Mouse (Mus musculus): ENCODE measurements around the gene Naif1. TPM values are rescaled to one million over a fixed set of nuclear protein-coding genes. Genes with fewer than 3 reads are reported as not detected.

Gene Naif1
- total and polyA plus RNA-seq, 2 experiments, result 0.83 to 3.0 TPM

DNA sequence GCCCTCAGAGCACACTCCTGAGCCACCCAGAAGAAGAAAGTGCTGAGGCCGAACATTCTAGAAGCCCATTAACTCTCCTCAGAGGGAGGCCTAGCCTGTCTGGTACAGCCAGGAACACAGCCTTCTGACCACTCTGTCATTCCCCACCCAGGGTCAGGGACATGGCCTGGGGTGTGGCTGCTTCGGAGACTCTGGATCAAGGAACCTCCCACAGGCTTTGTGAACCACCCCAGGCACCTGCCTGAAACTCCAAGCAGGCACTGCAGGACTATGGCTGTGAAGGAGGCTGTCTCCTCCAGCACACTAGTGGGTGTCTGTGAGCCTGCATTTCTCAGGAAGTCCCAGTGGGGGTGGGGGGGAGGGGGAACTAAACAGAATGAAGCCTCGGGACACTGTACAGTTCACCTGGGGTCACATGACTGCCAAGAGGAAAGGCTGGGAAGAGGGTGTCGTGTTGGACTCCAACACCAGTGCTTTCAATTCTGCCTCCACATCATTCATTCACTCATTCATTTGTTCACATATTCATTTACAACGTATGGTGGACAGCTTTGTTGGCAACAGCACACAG, 51.6 kb downstream of the Naif1 start:
- no peak for DNase-seq (ENCODE audit: extremely low read depth, low read depth, low spot score)
- Histone ChIP-seq H3K27ac (replicated peaks; ENCODE audit: insufficient read depth, low read depth, low read length) (no peak overlapping the region), H3K36me3 (ENCODE audit: control insufficient read depth, insufficient read depth, low read length) (no peaks in the 10 kb centered on the region), H3K27me3 (ENCODE audit: control insufficient read depth, insufficient read depth, low read length) (no peaks in the 10 kb centered on the region), H3K4me1 (ENCODE audit: control insufficient read depth, insufficient read depth, low read length) (peaks cover 2% of the 10 kb centered on the region; the same call in 1 of the 2 replicates), H3K79me2 (ENCODE audit: control insufficient read depth, insufficient read depth, low read length) (no peaks in the 10 kb centered on the region), H3K4me3 (ENCODE audit: insufficient read depth, low read depth, low read length) (no peak overlapping the region), H3K9ac (ENCODE audit: low read depth, low read length) (no peak overlapping the region)
- 65% methylated on average over 5 of the region's 5 CpGs for WGBS
- TF ChIP-seq CTCF (IDR thresholded peaks at IDR 0.05; ENCODE audit: low read depth, low read length), result no peak
- TF ChIP-seq POLR2A (IDR thresholded peaks at IDR 0.05; ENCODE audit: extremely low read depth, insufficient read depth, low read length), result no peak

DNA sequence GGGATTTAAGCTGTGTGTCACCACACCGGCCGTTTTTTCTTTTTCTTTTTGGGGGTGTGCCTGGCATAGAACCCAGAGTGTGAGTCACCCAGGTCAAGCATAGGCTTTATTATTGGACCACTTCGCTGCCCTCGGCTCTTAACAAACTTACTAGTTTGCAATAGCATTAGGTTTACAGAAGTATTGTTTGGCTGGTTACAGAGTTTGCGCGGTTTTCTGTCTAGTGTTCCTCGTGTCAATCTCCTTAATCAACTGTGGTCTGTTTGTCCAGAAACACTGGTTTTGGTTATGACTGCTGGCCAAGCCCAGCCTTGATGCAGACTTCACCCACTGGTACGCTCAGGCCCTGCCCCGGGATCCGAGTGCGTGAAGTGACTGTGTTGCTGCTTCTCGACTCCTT, 52.6 kb downstream of the Naif1 start:
- Histone ChIP-seq H3K27ac (replicated peaks; ENCODE audit: insufficient read depth, low read depth, low read length) (no peak overlapping the region), H3K9ac (ENCODE audit: low read depth, low read length) (no peak overlapping the region), H3K4me1 (ENCODE audit: control insufficient read depth, insufficient read depth, low read length) (peaks cover 2% of the 10 kb centered on the region; the same call in 1 of the 2 replicates), H3K36me3 (ENCODE audit: control insufficient read depth, insufficient read depth, low read length) (no peaks in the 10 kb centered on the region), H3K79me2 (ENCODE audit: control insufficient read depth, insufficient read depth, low read length) (no peaks in the 10 kb centered on the region), H3K27me3 (ENCODE audit: control insufficient read depth, insufficient read depth, low read length) (no peaks in the 10 kb centered on the region), H3K4me3 (ENCODE audit: insufficient read depth, low read depth, low read length) (no peak overlapping the region)
- DNase-seq (ENCODE audit: extremely low read depth, low read depth, low spot score), result no peak
- WGBS, result 88% methylated on average over 12 of the region's 12 CpGs
- no peak for TF ChIP-seq POLR2A (IDR thresholded peaks at IDR 0.05; ENCODE audit: extremely low read depth, insufficient read depth, low read length)
- TF ChIP-seq CTCF (IDR thresholded peaks at IDR 0.05; ENCODE audit: low read depth, low read length), result no peak

DNA sequence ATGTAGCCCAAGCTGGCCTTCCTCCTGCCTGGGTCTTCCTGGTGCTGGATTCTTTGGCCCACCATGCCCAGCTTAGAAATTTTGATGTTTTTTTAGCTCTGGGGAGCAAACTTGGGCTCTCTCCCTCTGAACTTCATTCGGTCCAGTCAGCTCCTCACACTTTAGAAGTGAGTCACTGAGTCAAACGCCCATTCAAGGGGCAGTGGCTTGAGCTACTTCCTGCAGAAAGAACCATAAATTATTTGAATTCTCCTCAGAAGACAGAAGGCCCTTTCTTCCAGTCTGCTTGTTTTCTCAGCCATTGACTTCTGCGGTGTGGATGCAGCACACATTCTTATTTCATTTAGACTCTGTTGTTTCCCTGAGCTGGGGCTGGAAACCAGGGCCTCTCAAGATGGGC, 53.3 kb downstream of the Naif1 start:
- Histone ChIP-seq H3K4me3 (ENCODE audit: insufficient read depth, low read depth, low read length) (no peak overlapping the region), H3K27ac (replicated peaks; ENCODE audit: insufficient read depth, low read depth, low read length) (no peak overlapping the region), H3K27me3 (ENCODE audit: control insufficient read depth, insufficient read depth, low read length) (no peaks in the 10 kb centered on the region), H3K4me1 (ENCODE audit: control insufficient read depth, insufficient read depth, low read length) (peaks cover 2% of the 10 kb centered on the region; the same call in 1 of the 2 replicates), H3K9ac (ENCODE audit: low read depth, low read length) (no peak overlapping the region), H3K36me3 (ENCODE audit: control insufficient read depth, insufficient read depth, low read length) (no peaks in the 10 kb centered on the region), H3K79me2 (ENCODE audit: control insufficient read depth, insufficient read depth, low read length) (no peaks in the 10 kb centered on the region)
- DNase-seq (ENCODE audit: extremely low read depth, low read depth, low spot score), result no peak
- 84% methylated on average over 3 of the region's 3 CpGs for WGBS
- TF ChIP-seq POLR2A (IDR thresholded peaks at IDR 0.05; ENCODE audit: extremely low read depth, insufficient read depth, low read length), result no peak
- no peak for TF ChIP-seq CTCF (IDR thresholded peaks at IDR 0.05; ENCODE audit: low read depth, low read length)

DNA sequence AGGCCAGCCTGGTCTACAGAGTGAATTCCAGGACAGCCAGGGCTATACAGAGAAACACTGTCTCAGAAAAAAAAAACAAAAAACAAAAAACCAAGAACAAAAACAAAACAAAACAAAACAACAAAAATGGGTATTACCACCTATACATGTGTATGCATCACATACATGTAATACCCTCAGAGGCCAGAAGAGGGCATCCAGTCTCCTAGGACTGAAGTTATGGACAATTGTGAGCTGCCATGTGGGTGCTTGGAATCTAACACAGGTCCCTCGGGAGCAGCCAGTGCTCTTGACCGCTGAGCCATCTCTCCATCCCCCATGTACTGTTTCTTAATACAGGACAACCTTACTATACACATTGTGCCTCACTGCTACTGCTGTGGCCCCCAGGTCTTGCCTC, 55.3 kb downstream of the Naif1 start:
- H3K27me3 ChIP-seq (ENCODE audit: control insufficient read depth, insufficient read depth, low read length), result no peaks in the 10 kb centered on the region
- no peaks in the 10 kb centered on the region for H3K79me2 ChIP-seq (ENCODE audit: control insufficient read depth, insufficient read depth, low read length)
- no peak overlapping the region for H3K27ac ChIP-seq (replicated peaks; ENCODE audit: insufficient read depth, low read depth, low read length)
- no peak overlapping the region for H3K4me3 ChIP-seq (ENCODE audit: insufficient read depth, low read depth, low read length)
- TF ChIP-seq CTCF (IDR thresholded peaks at IDR 0.05; ENCODE audit: low read depth, low read length) (no peak), POLR2A (IDR thresholded peaks at IDR 0.05; ENCODE audit: extremely low read depth, insufficient read depth, low read length) (no peak)
- H3K4me1 ChIP-seq (ENCODE audit: control insufficient read depth, insufficient read depth, low read length), result no peaks in the 10 kb centered on the region; the same call in 1 of the 2 replicates
- no peaks in the 10 kb centered on the region for H3K36me3 ChIP-seq (ENCODE audit: control insufficient read depth, insufficient read depth, low read length)
- H3K9ac ChIP-seq (ENCODE audit: low read depth, low read length), result no peak overlapping the region
- 97% methylated on average over 2 of the region's 2 CpGs for WGBS
- no peak for DNase-seq (ENCODE audit: extremely low read depth, low read depth, low spot score)

Other genes with a start within 250 kb of the Naif1 start
- gene Pomt1, start 213.9 kb upstream of the Naif1 start, total RNA-seq (2014; rRNA removed), result 10.9 and 11.9 TPM in 2 replicates
- 19.5 and 21.5 TPM in 2 replicates for gene Pomt1, start 213.9 kb upstream of the Naif1 start, polyA plus RNA-seq (2012; rRNA removed)
- gene Uck1, start 190.3 kb upstream of the Naif1 start, total RNA-seq (2014; rRNA removed), result 27.5 and 36.7 TPM in 2 replicates
- gene Uck1, start 190.3 kb upstream of the Naif1 start, polyA plus RNA-seq (2012; rRNA removed), result 66.1 and 96.7 TPM in 2 replicates
- 16.0 and 17.1 TPM in 2 replicates for gene Golga2, start 163.1 kb upstream of the Naif1 start, total RNA-seq (2014; rRNA removed)
- gene Golga2, start 163.1 kb upstream of the Naif1 start, polyA plus RNA-seq (2012; rRNA removed), result 13.4 and 17.0 TPM in 2 replicates
- 313 and 384 TPM in 2 replicates for gene Swi5, start 162.4 kb upstream of the Naif1 start, total RNA-seq (2014; rRNA removed)
- gene Swi5, start 162.4 kb upstream of the Naif1 start, polyA plus RNA-seq (2012; rRNA removed), result 171 and 203 TPM in 2 replicates
- gene Ciz1, start 98.1 kb upstream of the Naif1 start, total RNA-seq (2014; rRNA removed), result 9.5 and 10.0 TPM in 2 replicates
- 47.1 and 71.7 TPM in 2 replicates for gene Ciz1, start 98.1 kb upstream of the Naif1 start, polyA plus RNA-seq (2012; rRNA removed)
- 0.09 and 0.40 TPM in 2 replicates for gene Dnm1, start 97.1 kb upstream of the Naif1 start, total RNA-seq (2014; rRNA removed)
- 0.60 and 0.90 TPM in 2 replicates for gene Dnm1, start 97.1 kb upstream of the Naif1 start, polyA plus RNA-seq (2012; rRNA removed)
- gene 1110008P14Rik, start 68.5 kb upstream of the Naif1 start, total RNA-seq (2014; rRNA removed), result 25.8 and 32.5 TPM in 2 replicates
- 103 and 144 TPM in 2 replicates for gene 1110008P14Rik, start 68.5 kb upstream of the Naif1 start, polyA plus RNA-seq (2012; rRNA removed)
- 2.1 and 10.0 TPM in 2 replicates for gene Lcn2, start 62.2 kb upstream of the Naif1 start, total RNA-seq (2014; rRNA removed)
- gene Lcn2, start 62.2 kb upstream of the Naif1 start, polyA plus RNA-seq (2012; rRNA removed), result 29.3 and 45.5 TPM in 2 replicates
- gene Ptges2, start 54.6 kb upstream of the Naif1 start, total RNA-seq (2014; rRNA removed), result 22.6 and 30.7 TPM in 2 replicates
- 24.4 and 25.5 TPM in 2 replicates for gene Ptges2, start 54.6 kb upstream of the Naif1 start, polyA plus RNA-seq (2012; rRNA removed)
- gene Slc25a25, start 988 bp downstream of the Naif1 start, total RNA-seq (2014; rRNA removed), result 40.0 and 41.9 TPM in 2 replicates
- 57.9 and 124 TPM in 2 replicates for gene Slc25a25, start 988 bp downstream of the Naif1 start, polyA plus RNA-seq (2012; rRNA removed)
- gene Fam102a, start 84.9 kb downstream of the Naif1 start, total RNA-seq (2014; rRNA removed), result 7.0 and 7.2 TPM in 2 replicates
- 10.5 and 11.0 TPM in 2 replicates for gene Fam102a, start 84.9 kb downstream of the Naif1 start, polyA plus RNA-seq (2012; rRNA removed)
- gene Dpm2, start 120.4 kb downstream of the Naif1 start, total RNA-seq (2014; rRNA removed), result 6.5 and 8.4 TPM in 2 replicates
- 73.7 and 104 TPM in 2 replicates for gene Dpm2, start 120.4 kb downstream of the Naif1 start, polyA plus RNA-seq (2012; rRNA removed)
- gene Pip5kl1, start 124.3 kb downstream of the Naif1 start, total RNA-seq (2014; rRNA removed), result not detected in 2 replicates
- not detected in 2 replicates for gene Pip5kl1, start 124.3 kb downstream of the Naif1 start, polyA plus RNA-seq (2012; rRNA removed)
- not detected in 2 replicates for gene 9430097D07Rik, start 125.2 kb downstream of the Naif1 start, total RNA-seq (2014; rRNA removed)
- not detected in 2 replicates for gene 9430097D07Rik, start 125.2 kb downstream of the Naif1 start, polyA plus RNA-seq (2012; rRNA removed)
- 0.74 and 1.2 TPM in 2 replicates for gene St6galnac4, start 136.6 kb downstream of the Naif1 start, total RNA-seq (2014; rRNA removed)
- gene St6galnac4, start 136.6 kb downstream of the Naif1 start, polyA plus RNA-seq (2012; rRNA removed), result 2.2 and 2.5 TPM in 2 replicates
- gene St6galnac6, start 149.3 kb downstream of the Naif1 start, total RNA-seq (2014; rRNA removed), result 38.0 and 45.6 TPM in 2 replicates
- 90.0 and 134 TPM in 2 replicates for gene St6galnac6, start 149.3 kb downstream of the Naif1 start, polyA plus RNA-seq (2012; rRNA removed)
- gene Ak1, start 171.3 kb downstream of the Naif1 start, total RNA-seq (2014; rRNA removed), result 0.47 and 1.4 TPM in 2 replicates
- 0.26 and 0.34 TPM in 2 replicates for gene Ak1, start 171.3 kb downstream of the Naif1 start, polyA plus RNA-seq (2012; rRNA removed)
- gene Eng, start 196.1 kb downstream of the Naif1 start, total RNA-seq (2014; rRNA removed), result 14.2 and 25.9 TPM in 2 replicates
- gene Eng, start 196.1 kb downstream of the Naif1 start, polyA plus RNA-seq (2012; rRNA removed), result 55.0 and 70.8 TPM in 2 replicates

Data from liver, adult 2 months (tissue).